Mouse (Mus musculus): ENCODE measurements at regions not wholly inside any gene's neighbourhood (a gene's known extent, or its start where the extent isn't known, plus 50 kb on each side); places are given as distances from the start of the nearest gene placed in this dataset.
A peak's percentile ranks its signal among the peaks of the same experiment; 100 is the strongest.

DNA sequence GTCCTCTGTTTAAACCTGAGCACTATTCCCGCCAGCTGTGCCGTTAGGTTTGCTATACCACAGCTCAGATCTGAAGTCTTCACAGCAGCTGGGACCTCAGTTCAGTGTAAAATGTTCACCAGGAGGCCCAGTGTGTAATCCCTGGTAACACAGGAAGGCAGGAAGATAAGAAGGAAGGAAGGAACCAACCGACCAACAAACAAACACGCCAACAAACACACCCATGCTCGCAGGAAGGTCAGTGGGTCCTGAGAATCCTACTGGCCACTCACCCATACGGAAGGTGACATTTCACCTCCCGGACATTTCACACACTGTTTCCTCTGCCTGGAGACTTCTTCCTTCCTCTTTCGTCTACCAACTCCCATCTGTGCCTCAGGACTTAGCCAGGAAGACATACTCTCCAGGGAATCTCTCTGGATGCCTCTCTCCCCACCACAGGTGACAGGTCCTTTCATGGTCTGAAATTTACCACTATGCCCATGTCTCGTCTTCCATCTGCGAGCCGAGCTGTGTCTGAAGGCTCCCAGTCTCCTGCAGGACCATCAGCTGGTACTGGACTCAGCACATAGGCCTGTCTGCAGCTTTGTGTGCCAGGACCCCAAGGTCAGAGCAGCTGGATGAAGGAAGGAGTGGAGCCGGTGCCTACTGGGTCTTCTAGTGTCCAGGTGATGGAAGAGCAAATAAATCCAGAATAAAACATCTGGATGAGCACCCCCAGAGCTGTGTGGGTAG is 61.1 kb upstream of the Xpa start:
- no peak for DNase-seq (ENCODE audit: low spot score)

DNA sequence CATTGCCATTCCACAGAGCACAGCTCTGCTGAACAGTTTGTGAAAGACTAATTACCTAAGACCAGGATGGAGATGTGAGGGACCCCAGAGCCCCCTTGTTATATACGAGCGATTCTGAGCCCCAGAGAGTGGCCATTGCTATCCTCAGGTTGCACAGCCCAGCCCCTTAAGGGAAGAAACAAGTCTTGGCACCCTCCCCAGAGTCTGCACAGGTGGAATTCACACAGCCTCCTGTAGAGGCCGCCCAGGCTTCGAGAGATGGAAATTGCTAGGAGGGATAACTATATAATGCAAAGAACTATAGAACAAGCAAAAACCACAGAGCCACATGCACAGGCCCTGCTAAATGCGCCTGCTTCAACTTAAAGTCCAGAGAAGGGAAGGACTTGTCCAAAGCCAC is 62.7 kb upstream of the Xpa start:
- DNase-seq (ENCODE audit: low spot score), result peak; percentile 12

DNA sequence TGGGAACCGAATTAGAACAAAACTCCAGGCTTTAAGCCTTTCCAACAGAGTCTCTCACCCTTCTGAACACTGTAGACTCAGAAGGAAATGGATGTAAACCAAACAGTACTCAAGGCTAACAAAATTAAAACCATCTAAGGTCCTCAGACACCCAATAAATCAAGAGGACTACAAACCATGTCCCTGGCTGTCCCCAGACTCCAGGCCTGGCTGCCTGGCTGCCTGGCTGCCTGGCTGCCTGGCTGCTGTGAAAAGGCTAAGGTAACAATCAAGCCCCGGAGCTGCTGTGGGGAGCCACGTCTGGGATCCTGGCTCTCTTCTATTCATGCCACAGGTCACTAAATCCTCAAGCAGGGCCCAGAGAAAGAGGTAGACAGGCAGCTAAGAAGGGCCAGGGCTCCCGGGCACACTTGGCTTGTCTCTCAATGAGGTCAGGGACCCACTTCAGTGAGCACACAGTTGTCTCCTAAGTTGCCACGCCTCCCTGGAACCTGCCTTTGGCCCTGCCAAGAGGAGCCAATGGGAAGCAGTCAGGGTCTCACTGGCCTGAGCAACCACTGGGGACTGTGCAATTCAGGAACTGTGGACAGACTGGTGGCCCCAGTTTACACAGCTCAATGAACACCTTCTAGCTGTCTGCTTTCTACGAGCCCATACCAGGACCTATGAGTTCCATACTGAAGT is 72.6 kb upstream of the Xpa start:
- DNase-seq (ENCODE audit: low spot score), result no peak

DNA sequence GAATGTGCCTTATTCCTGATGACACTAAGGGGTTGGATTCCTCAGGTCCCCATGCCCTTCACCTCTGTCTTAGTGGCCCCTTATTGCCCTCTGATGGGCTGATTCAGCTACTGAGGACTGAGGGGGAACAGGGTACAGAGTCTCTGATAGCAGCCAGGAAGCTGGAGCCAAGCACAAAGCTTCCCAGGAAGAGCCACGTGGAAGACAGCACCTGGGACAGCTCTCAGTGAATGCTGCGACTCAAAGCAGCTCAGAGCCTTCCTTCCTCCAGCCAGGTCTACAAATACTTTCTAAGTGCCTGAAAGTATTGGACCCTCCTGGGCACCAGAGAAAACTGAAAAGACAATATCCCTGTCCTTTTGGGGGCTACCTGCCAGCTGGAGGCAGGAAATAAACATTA is 72.3 kb upstream of the Foxe1 start:
- no peak for DNase-seq (ENCODE audit: low spot score)

DNA sequence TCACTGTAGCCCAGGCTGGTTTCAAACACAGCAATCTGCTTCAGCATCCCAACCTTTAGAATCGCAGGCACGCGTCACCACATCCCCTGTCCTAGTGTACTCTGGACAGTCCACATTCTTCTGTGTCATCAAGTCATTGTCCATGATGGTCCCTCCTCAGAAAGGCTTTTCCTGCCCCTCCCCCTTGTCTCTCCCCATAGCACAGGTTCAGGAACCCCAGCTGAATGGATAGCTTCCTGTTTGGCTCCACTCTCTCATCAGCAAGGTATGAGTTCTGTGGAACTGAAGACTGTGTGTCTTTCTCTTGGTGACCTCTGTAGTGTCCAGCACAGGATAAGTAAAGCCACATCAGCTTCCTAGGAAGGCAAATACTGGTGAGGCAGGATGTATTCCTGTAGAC is 67.6 kb upstream of the Foxe1 start:
- DNase-seq (ENCODE audit: low spot score), result no peak

DNA sequence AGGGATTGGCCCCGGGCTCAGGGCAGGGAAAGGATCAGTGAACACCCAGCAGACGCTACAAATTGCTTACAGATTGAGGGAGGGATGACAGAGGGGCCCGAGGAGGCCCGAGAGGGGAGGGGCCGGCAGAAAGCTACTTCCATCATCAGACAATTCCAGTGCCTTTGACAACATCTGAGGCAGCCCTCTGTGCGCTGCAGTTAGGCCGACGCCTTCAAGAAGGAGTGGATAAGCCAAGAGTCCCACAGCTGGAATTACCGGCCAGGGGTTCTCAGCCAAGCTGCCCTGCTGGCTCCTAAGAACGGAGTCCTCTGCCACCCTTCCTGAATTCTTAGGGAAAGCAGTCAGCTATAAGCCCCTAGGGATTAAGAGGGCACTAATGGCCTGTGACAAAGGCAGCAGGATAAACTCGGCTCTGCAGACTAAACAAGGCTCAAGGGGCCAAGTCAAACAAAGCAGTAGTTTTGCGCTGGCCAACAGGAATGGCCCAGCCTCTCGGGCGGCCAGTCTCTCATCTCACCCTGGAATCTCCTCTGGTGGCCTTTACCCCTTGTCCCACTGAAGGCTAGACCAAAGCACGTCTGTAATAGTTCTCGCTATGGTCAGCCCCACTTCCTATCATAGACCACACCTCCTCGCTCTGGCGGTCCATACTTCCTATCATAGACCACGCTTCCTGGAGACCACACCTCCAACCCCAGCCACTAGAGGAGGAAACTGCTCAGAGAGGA is 66.4 kb upstream of the Foxe1 start:
- DNase-seq (ENCODE audit: low spot score), result no peak

DNA sequence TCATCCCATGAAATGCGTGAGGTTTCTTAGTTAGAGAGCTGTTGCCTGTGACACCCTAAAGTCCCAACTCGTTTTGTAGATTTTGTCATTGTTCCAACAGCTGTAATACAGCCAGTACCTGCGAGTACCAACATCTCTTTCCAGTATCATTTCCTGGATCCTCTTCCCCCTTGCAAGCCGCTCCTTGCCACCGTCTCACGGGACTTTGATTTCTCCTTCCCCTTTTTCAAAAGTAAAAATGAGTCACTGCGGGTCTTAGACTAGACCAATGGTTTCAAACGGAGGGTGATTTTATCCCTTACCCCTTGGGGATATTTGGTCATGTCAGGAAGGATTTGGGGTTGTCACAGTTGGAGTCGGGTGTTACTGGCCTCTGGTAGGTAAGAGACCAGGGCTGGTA is 56.5 kb upstream of the Foxe1 start:
- DNase-seq (ENCODE audit: low spot score), result no peak

DNA sequence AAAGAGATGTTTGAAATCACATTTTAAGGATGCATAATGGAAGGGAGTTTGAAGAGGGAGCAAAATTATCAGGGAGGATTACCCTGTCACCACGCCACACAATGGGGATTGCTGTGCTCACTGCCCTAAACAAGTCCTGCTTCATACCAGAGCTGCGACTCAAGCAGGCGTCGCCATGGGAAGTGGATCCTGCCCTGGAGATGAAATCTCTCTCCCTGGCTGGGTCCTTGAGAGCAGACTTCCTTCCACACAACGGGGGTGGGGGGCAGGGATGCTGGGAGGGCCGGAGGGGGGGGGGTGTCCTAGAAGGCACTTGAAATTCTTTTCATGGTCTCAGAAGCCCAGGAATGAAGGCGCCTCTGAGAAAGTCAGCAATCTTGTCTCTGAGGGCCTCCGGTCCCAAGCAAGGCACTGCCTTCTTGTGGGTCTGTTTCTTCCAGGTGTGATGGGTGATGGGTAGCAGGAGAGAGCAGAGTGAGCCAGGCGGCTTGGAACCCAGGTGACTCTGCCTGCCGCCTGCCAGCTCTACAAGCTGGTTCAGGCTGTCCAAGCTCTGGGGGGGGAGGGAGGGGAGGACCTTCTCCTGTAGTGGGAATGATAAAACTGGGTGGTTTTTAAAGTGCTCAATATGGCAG is 51.7 kb upstream of the Foxe1 start:
- DNase-seq (ENCODE audit: low spot score), result no peak

All from adipocyte (in vitro differentiated cells).